Mouse (Mus musculus) forebrain, embryonic 16.5 days (tissue): ENCODE results near the gene Wbp2. TPM values are rescaled to one million over a fixed set of nuclear protein-coding genes. Genes with fewer than 3 reads are reported as not detected.

ENCODE experiments used
- ATAC-seq: fragments of 200-750 bp; cut with Nextera tagmentation; 2 replicates; pipeline ENCODE4 v1.8.0; 2017; ENCODE audit warnings: mild to moderate bottlenecking, moderate library complexity
- H3K27ac ChIP-seq: fragments of 300-500 bp; sonication (generic); 2 replicates; pipeline ENCODE4 v1.5.1; 2014; ENCODE audit warnings: low read length, control low read depth
- H3K27me3 ChIP-seq: fragments of 300-500 bp; sonication (generic); replicated peaks from 2 replicates; pipeline ENCODE4 v1.6.1; 2014; ENCODE audit warnings: low read length; ENCODE audit not compliant: control insufficient read depth, insufficient read depth
- H3K36me3 ChIP-seq: fragments of 300-500 bp; sonication (generic); 2 replicates; pipeline ENCODE4 v1.6.1; 2014; ENCODE audit not compliant: control insufficient read depth, insufficient read depth
- H3K4me1 ChIP-seq: fragments of 300-500 bp; sonication (generic); replicated peaks from 2 replicates; pipeline ENCODE4 v1.6.1; 2014; ENCODE audit warnings: low read length; ENCODE audit not compliant: control insufficient read depth, insufficient read depth
- H3K4me2 ChIP-seq: fragments of 300-500 bp; sonication (generic); 2 replicates; pipeline ENCODE4 v1.6.1; 2014; ENCODE audit warnings: mild to moderate bottlenecking, low read length, control low read depth
- H3K4me3 ChIP-seq: fragments of 300-500 bp; sonication (generic); replicated peaks from 2 replicates; pipeline ENCODE4 v1.5.1; 2014; ENCODE audit warnings: mild to moderate bottlenecking, low read length, control low read depth
- H3K9ac ChIP-seq: fragments of 300-500 bp; sonication (generic); replicated peaks from 2 replicates; pipeline ENCODE4 v1.6.1; 2014; ENCODE audit warnings: low read depth, low read length, control low read depth
- H3K9me3 ChIP-seq: fragments of 300-500 bp; sonication (generic); 2 replicates; pipeline ENCODE4 v1.6.1; 2016; ENCODE audit warnings: low read length; ENCODE audit not compliant: control insufficient read depth
- WGBS: fragments of 180-500 bp; shearing (Covaris S2); extraction: QIAGEN DNeasy Blood & Tissue Kit; methylation state at CpG from one replicate; pipeline ENCODE4 v1.1.7; 2014; 5-methylcytosine and 5-hydroxymethylcytosine counted together
- polyA plus RNA-seq: library from polyadenylated mRNA; unstranded; fragments of >200 nt; fragmentation: Nextera tagmentation; extraction: Ambion mirVana; gene quantifications from 2 replicates; pipeline ENCODE4 v1.2.1, GENCODE M21; 2015

Gene Wbp2
- polyA plus RNA-seq, 1 experiment from 2014 or later, result 162 TPM

GRCm38 (mm10) chr11:116053510-116054229 is 33.1 kb downstream of the Wbp2 start:
- Histone ChIP-seq H3K27ac (no peak overlapping the region), H3K9ac (no peak overlapping the region), H3K9me3 (no peaks in the 10 kb centered on the region), H3K4me2 (no peak overlapping the region), H3K4me1 (no peaks in the 10 kb centered on the region), H3K27me3 (no peaks in the 10 kb centered on the region), H3K4me3 (no peak overlapping the region), H3K36me3 (peaks cover 42% of the 10 kb centered on the region)
- WGBS, result 97% methylated on average over 9 of the region's 9 CpGs
- ATAC-seq, result no peak

- H3K4me1 ChIP-seq, result no peaks in the 10 kb centered on the region
- no peak overlapping the region for H3K4me3 ChIP-seq
- no peak overlapping the region for H3K27ac ChIP-seq
- H3K36me3 ChIP-seq, result peaks cover 34% of the 10 kb centered on the region
- H3K4me2 ChIP-seq, result no peak overlapping the region
- no peaks in the 10 kb centered on the region for H3K9me3 ChIP-seq
- no peak for ATAC-seq
- 83% methylated on average over 4 of the region's 4 CpGs for WGBS
- no peak overlapping the region for H3K9ac ChIP-seq
- no peaks in the 10 kb centered on the region for H3K27me3 ChIP-seq
Observed at GRCm38 (mm10) chr11:116050196-116050595, 36.6 kb downstream of the Wbp2 start.

GRCm38 (mm10) chr11:116049610-116050009 is 37.2 kb downstream of the Wbp2 start:
- Histone ChIP-seq H3K27ac (no peak overlapping the region), H3K4me1 (no peaks in the 10 kb centered on the region), H3K9ac (no peak overlapping the region), H3K4me3 (no peak overlapping the region), H3K27me3 (no peaks in the 10 kb centered on the region), H3K36me3 (peaks cover 28% of the 10 kb centered on the region), H3K4me2 (no peak overlapping the region), H3K9me3 (no peaks in the 10 kb centered on the region)
- 68% methylated on average over 2 of the region's 2 CpGs for WGBS
- ATAC-seq, result no peak

GRCm38 (mm10) chr11:116045173-116045572 is 41.6 kb downstream of the Wbp2 start:
- H3K36me3 ChIP-seq, result peaks cover 22% of the 10 kb centered on the region
- no peak overlapping the region for H3K4me2 ChIP-seq

GRCm38 (mm10) chr11:116043286-116043685 is 43.5 kb downstream of the Wbp2 start:
- Histone ChIP-seq H3K27ac (no peak overlapping the region), H3K9ac (no peak overlapping the region), H3K4me2 (no peak overlapping the region), H3K27me3 (no peaks in the 10 kb centered on the region), H3K9me3 (peaks cover 2% of the 10 kb centered on the region; the same call in 1 of the 2 replicates), H3K4me1 (no peaks in the 10 kb centered on the region), H3K4me3 (no peak overlapping the region), H3K36me3 (peaks cover 12% of the 10 kb centered on the region)
- ATAC-seq, result no peak
- 93% methylated on average over 1 of the region's 1 CpGs for WGBS

More at GRCm38 (mm10) chr11:116045173-116045572, 41.6 kb downstream of the Wbp2 start:
- ATAC-seq, result no peak
- H3K27ac ChIP-seq, result no peak overlapping the region
- H3K4me1 ChIP-seq, result no peaks in the 10 kb centered on the region
- H3K9me3 ChIP-seq, result peaks cover 2% of the 10 kb centered on the region; the same call in 1 of the 2 replicates
- H3K27me3 ChIP-seq, result no peaks in the 10 kb centered on the region
- H3K9ac ChIP-seq, result no peak overlapping the region
- WGBS, result 99% methylated on average over 6 of the region's 6 CpGs
- H3K4me3 ChIP-seq, result no peak overlapping the region

- Histone ChIP-seq H3K9ac (no peak overlapping the region), H3K4me2 (no peak overlapping the region), H3K9me3 (peaks cover 2% of the 10 kb centered on the region; the same call in 1 of the 2 replicates), H3K27me3 (no peaks in the 10 kb centered on the region), H3K36me3 (peaks cover 6% of the 10 kb centered on the region), H3K4me3 (no peak overlapping the region), H3K4me1 (no peaks in the 10 kb centered on the region), H3K27ac (no peak overlapping the region)
- 93% methylated on average over 5 of the region's 5 CpGs for WGBS
- ATAC-seq, result no peak
Observed at GRCm38 (mm10) chr11:116042372-116043138, 44.2 kb downstream of the Wbp2 start.

- Histone ChIP-seq H3K4me3 (no peak overlapping the region), H3K9me3 (peaks cover 2% of the 10 kb centered on the region; the same call in 1 of the 2 replicates), H3K4me2 (no peak overlapping the region), H3K36me3 (peaks cover 6% of the 10 kb centered on the region), H3K9ac (no peak overlapping the region), H3K27me3 (no peaks in the 10 kb centered on the region), H3K27ac (no peak overlapping the region), H3K4me1 (no peaks in the 10 kb centered on the region)
- no peak for ATAC-seq
- 97% methylated on average over 2 of the region's 2 CpGs for WGBS
Observed at GRCm38 (mm10) chr11:116041833-116042232, 45.0 kb downstream of the Wbp2 start.

GRCm38 (mm10) chr11:116040593-116040992 is 46.2 kb downstream of the Wbp2 start:
- Histone ChIP-seq H3K36me3 (peaks cover 6% of the 10 kb centered on the region), H3K9me3 (peaks cover 2% of the 10 kb centered on the region; the same call in 1 of the 2 replicates), H3K9ac (no peak overlapping the region), H3K27me3 (no peaks in the 10 kb centered on the region), H3K4me2 (no peak overlapping the region), H3K4me3 (no peak overlapping the region), H3K4me1 (no peaks in the 10 kb centered on the region), H3K27ac (no peak overlapping the region)
- ATAC-seq, result no peak
- WGBS, result 89% methylated on average over 6 of the region's 6 CpGs

- WGBS, result 97% methylated on average over 9 of the region's 9 CpGs
- Histone ChIP-seq H3K27me3 (no peaks in the 10 kb centered on the region), H3K36me3 (peaks cover 6% of the 10 kb centered on the region), H3K9ac (no peak overlapping the region), H3K4me3 (no peak overlapping the region), H3K27ac (no peak overlapping the region), H3K9me3 (peaks cover 2% of the 10 kb centered on the region; the same call in 1 of the 2 replicates), H3K4me1 (peaks cover 2% of the 10 kb centered on the region), H3K4me2 (no peak overlapping the region)
- ATAC-seq, result no peak
Observed at GRCm38 (mm10) chr11:116037826-116038225, 49.0 kb downstream of the Wbp2 start.
